Mouse (Mus musculus) layer of hippocampus, adult 2 months (tissue): ENCODE data around the gene Zbtb2. TPM values are rescaled to one million over a fixed set of nuclear protein-coding genes. Genes with fewer than 3 reads are reported as not detected.

Source experiments
- DNase-seq, 2 experiments: peaks; one replicate each; pipeline ENCODE4 v3.0.0; 2022; ENCODE audit warnings: low spot score in 2 of 2
- H3K27ac ChIP-seq: fragments of 200-600 bp; 2 replicates; pipeline ENCODE4 v1.8.1; 2022
- H3K4me3 ChIP-seq: fragments of 200-600 bp; 2 replicates; pipeline ENCODE4 v1.8.1; 2022; ENCODE audit warnings: mild to moderate bottlenecking
- CTCF ChIP-seq: fragments of 200-600 bp; conservative IDR thresholded peaks from 2 replicates; pipeline ENCODE4 v1.8.1; 2022; ENCODE audit warnings: antibody characterized with exemption, mild to moderate bottlenecking, moderate library complexity
- total RNA-seq, 2 experiments: library from RNA; stranded (reverse); gene quantifications; 2 replicates each; pipeline ENCODE4 v1.2.3; 2021

The Zbtb2 gene
- total RNA-seq, 2 experiments from 2014 or later = 11.8 to 13.2 TPM

- H3K27ac ChIP-seq = no peak overlapping the region
- DNase-seq = no peak
- no peak overlapping the region for H3K4me3 ChIP-seq
- TF ChIP-seq CTCF = no peak
Observed at GRCm38 (mm10) chr10:4398058-4398457, 10.2 kb upstream of the Zbtb2 start.

GRCm38 (mm10) chr10:4395321-4395720, 7.4 kb upstream of the Zbtb2 start:
- Histone ChIP-seq H3K27ac (no peak overlapping the region), H3K4me3 (no peak overlapping the region)
- no peak for TF ChIP-seq CTCF
- DNase-seq = no peak

- TF ChIP-seq CTCF = peak; percentile 84
- no peak for DNase-seq
- H3K4me3 ChIP-seq = no peak overlapping the region; the same call in 1 of the 2 replicates
- H3K27ac ChIP-seq = no peak overlapping the region
Observed at GRCm38 (mm10) chr10:4391851-4392250, 3.9 kb upstream of the Zbtb2 start.

GRCm38 (mm10) chr10:4391076-4391475, 3.2 kb upstream of the Zbtb2 start:
- no peak for DNase-seq
- Histone ChIP-seq H3K4me3 (no peak overlapping the region; the same call in 1 of the 2 replicates), H3K27ac (no peak overlapping the region)
- no peak for TF ChIP-seq CTCF

- Histone ChIP-seq H3K4me3 (no peak overlapping the region; the same call in 1 of the 2 replicates), H3K27ac (peak overlapping the region; percentile 29; the same call in 1 of the 2 replicates)
- DNase-seq = no peak
- no peak for TF ChIP-seq CTCF
Observed at GRCm38 (mm10) chr10:4390550-4390949, 2.6 kb upstream of the Zbtb2 start.

GRCm38 (mm10) chr10:4389461-4390112, 1.7 kb upstream of the Zbtb2 start:
- DNase-seq = no peak
- Histone ChIP-seq H3K4me3 (peak overlapping the region; percentile 87), H3K27ac (peak overlapping the region; percentile 100; the same call in 1 of the 2 replicates)
- TF ChIP-seq CTCF = no peak

GRCm38 (mm10) chr10:4389036-4389435, 1.1 kb upstream of the Zbtb2 start:
- peak overlapping the region; percentile 100; the same call in 1 of the 2 replicates for H3K27ac ChIP-seq
- H3K4me3 ChIP-seq = peak overlapping the region; percentile 87
- TF ChIP-seq CTCF = no peak
- DNase-seq = no peak

- H3K4me3 ChIP-seq = peak overlapping the region; percentile 87
- no peak for DNase-seq
- peak overlapping the region; percentile 100 for H3K27ac ChIP-seq
- TF ChIP-seq CTCF = no peak
Observed at GRCm38 (mm10) chr10:4388384-4388745, 457 bp upstream of the Zbtb2 start.

GRCm38 (mm10) chr10:4386609-4387591, 1.0 kb downstream of the Zbtb2 start:
- TF ChIP-seq CTCF = no peak
- peak overlapping the region; percentile 87 for H3K4me3 ChIP-seq
- peak; percentile 92 to 93 for DNase-seq
- peak overlapping the region; percentile 100 for H3K27ac ChIP-seq

- Histone ChIP-seq H3K4me3 (no peak overlapping the region), H3K27ac (no peak overlapping the region)
- TF ChIP-seq CTCF = no peak
- DNase-seq = no peak
Observed at GRCm38 (mm10) chr10:4384244-4384643, 3.7 kb downstream of the Zbtb2 start.

- TF ChIP-seq CTCF = no peak
Observed at GRCm38 (mm10) chr10:4380748-4381147, 7.2 kb downstream of the Zbtb2 start.

GRCm38 (mm10) chr10:4376931-4377330, 11.0 kb downstream of the Zbtb2 start:
- Histone ChIP-seq H3K27ac (no peak overlapping the region), H3K4me3 (no peak overlapping the region)
- no peak for DNase-seq
- no peak for TF ChIP-seq CTCF

More at GRCm38 (mm10) chr10:4380748-4381147, 7.2 kb downstream of the Zbtb2 start:
- no peak for DNase-seq
- Histone ChIP-seq H3K27ac (no peak overlapping the region), H3K4me3 (no peak overlapping the region)

- TF ChIP-seq CTCF = no peak
- no peak for DNase-seq
Observed at GRCm38 (mm10) chr10:4376461-4376860, 11.4 kb downstream of the Zbtb2 start.

More at GRCm38 (mm10) chr10:4376461-4376860, 11.4 kb downstream of the Zbtb2 start:
- Histone ChIP-seq H3K4me3 (no peak overlapping the region), H3K27ac (no peak overlapping the region)
